Mouse (Mus musculus): ENCODE measurements at regions not wholly inside any gene's neighbourhood (a gene's known extent, or its start where the extent isn't known, plus 50 kb on each side); places are given as distances from the start of the nearest gene placed in this dataset.

- H3K9ac ChIP-seq (ENCODE audit: low read depth, low read length), result no peak overlapping the region
- no peaks in the 10 kb centered on the region for H3K79me2 ChIP-seq (ENCODE audit: control insufficient read depth, insufficient read depth, low read length)
- no peak for DNase-seq (ENCODE audit: extremely low read depth, low read depth, low spot score)
- no peaks in the 10 kb centered on the region for H3K27me3 ChIP-seq (ENCODE audit: control insufficient read depth, insufficient read depth, low read length)
- H3K36me3 ChIP-seq (ENCODE audit: control insufficient read depth, insufficient read depth, low read length), result no peaks in the 10 kb centered on the region
- TF ChIP-seq CTCF (IDR thresholded peaks at IDR 0.05; ENCODE audit: low read depth, low read length), result no peak
- H3K4me1 ChIP-seq (ENCODE audit: control insufficient read depth, insufficient read depth, low read length), result 0 out of 2 replicates have a peak, but pooled peaks cover 1% of the 10 kb centered on the region
- no peak overlapping the region for H3K27ac ChIP-seq (replicated peaks; ENCODE audit: insufficient read depth, low read depth, low read length)
- WGBS, result 79% methylated on average over 3 of the region's 3 CpGs
- no peak overlapping the region for H3K4me3 ChIP-seq (ENCODE audit: insufficient read depth, low read depth, low read length)
Measured at GRCm38 (mm10) chr9:98663011-98663410, 61.6 kb upstream of the Mrps22 start.

- Histone ChIP-seq H3K4me1 (ENCODE audit: control insufficient read depth, insufficient read depth, low read length) (no peaks in the 10 kb centered on the region), H3K36me3 (ENCODE audit: control insufficient read depth, insufficient read depth, low read length) (no peaks in the 10 kb centered on the region), H3K4me3 (ENCODE audit: insufficient read depth, low read depth, low read length) (no peak overlapping the region), H3K27me3 (ENCODE audit: control insufficient read depth, insufficient read depth, low read length) (no peaks in the 10 kb centered on the region), H3K79me2 (ENCODE audit: control insufficient read depth, insufficient read depth, low read length) (no peaks in the 10 kb centered on the region), H3K27ac (replicated peaks; ENCODE audit: insufficient read depth, low read depth, low read length) (no peak overlapping the region), H3K9ac (ENCODE audit: low read depth, low read length) (no peak overlapping the region)
- no peak for TF ChIP-seq CTCF (IDR thresholded peaks at IDR 0.05; ENCODE audit: low read depth, low read length)
- WGBS, result 85% methylated on average over 2 of the region's 2 CpGs
- DNase-seq (ENCODE audit: extremely low read depth, low read depth, low spot score), result no peak
Measured at GRCm38 (mm10) chr9:98651681-98652080, 50.2 kb upstream of the Mrps22 start.
